Mouse (Mus musculus) CH12.LX (cell line): ENCODE results near the gene Styx. TPM values are rescaled to one million over a fixed set of nuclear protein-coding genes. Genes with fewer than 3 reads are reported as not detected.

Experiments used
- DNase-seq: peaks from one replicate; pipeline ENCODE4 v3.0.0-alpha.2; 2013; ENCODE audit errors: extremely low read depth
- H3K27ac ChIP-seq: 2 replicates; pipeline ENCODE4 v1.5.1; 2012; ENCODE audit warnings: low read depth, mild to moderate bottlenecking, control low read depth, moderate library complexity; ENCODE audit not compliant: insufficient read depth
- H3K27me3 ChIP-seq: replicated peaks from 2 replicates; pipeline ENCODE3; 2012; ENCODE audit warnings: inconsistent platforms
- H3K36me3 ChIP-seq, 2 experiments: replicated peaks in 1 of 2; 2 replicates each; pipeline versions ENCODE3 to v1.6.1; 2012; ENCODE audit warnings: inconsistent platforms in 1 of 2, low read length in 1 of 2, mild to moderate bottlenecking in 1 of 2, mixed read lengths in 1 of 2, moderate library complexity in 1 of 2; ENCODE audit not compliant: control insufficient read depth in 1 of 2, insufficient read depth in 1 of 2
- H3K4me1 ChIP-seq, 2 experiments: 2 replicates each; pipeline ENCODE4 v1.6.1; 2012; ENCODE audit warnings: inconsistent platforms in 1 of 2, moderate library complexity in 1 of 2; ENCODE audit not compliant: insufficient read depth in 2 of 2, control insufficient read depth in 1 of 2
- H3K4me2 ChIP-seq: 2 replicates; pipeline ENCODE4 v1.6.1; 2012; ENCODE audit warnings: low read depth, mild to moderate bottlenecking, control low read depth; ENCODE audit not compliant: poor library complexity, insufficient read depth, severe bottlenecking
- H3K4me3 ChIP-seq, 3 experiments: fragments of 150-350 bp in 1 of 3; sonication (generic) in 1 of 3; replicated peaks in 1 of 3; 2 replicates each; pipeline versions ENCODE3 to v1.5.1; 2011 to 2012; ENCODE audit warnings: low read depth in 2 of 3, low read length in 2 of 3, mild to moderate bottlenecking in 2 of 3, moderate library complexity in 2 of 3, control low read depth in 1 of 3, improper control_type of control experiment in 1 of 3, inconsistent platforms in 1 of 3, mixed read lengths in 1 of 3; ENCODE audit not compliant: poor library complexity in 1 of 3
- H3K79me2 ChIP-seq: replicated peaks from 2 replicates; pipeline ENCODE4 v1.6.1; 2012; ENCODE audit warnings: mild to moderate bottlenecking, moderate library complexity; ENCODE audit not compliant: control insufficient read depth, poor library complexity, insufficient read depth, severe bottlenecking; ENCODE audit errors: extremely low read depth
- H3K9ac ChIP-seq: 2 replicates; pipeline ENCODE4 v1.6.1; 2012; ENCODE audit warnings: low read depth, mild to moderate bottlenecking, control low read depth, moderate library complexity; ENCODE audit not compliant: insufficient read depth
- H3K9me3 ChIP-seq: replicated peaks from 2 replicates; pipeline ENCODE3; 2012; ENCODE audit warnings: low read length, inconsistent platforms, mixed read lengths
- CHD1 ChIP-seq: IDR thresholded peaks from 2 replicates; pipeline ENCODE4 v1.6.1; 2012; ENCODE audit warnings: low read depth, low read length, improper control_type of control experiment, inconsistent platforms
- CTCF ChIP-seq, 2 experiments: IDR thresholded peaks in 1 of 2; conservative IDR thresholded peaks in 1 of 2; 2 replicates each; pipeline ENCODE4 v1.5.1; 2011 to 2012; ENCODE audit warnings: low read depth in 2 of 2, low read length in 2 of 2, improper control_type of control experiment in 1 of 2, inconsistent platforms in 1 of 2, mild to moderate bottlenecking in 1 of 2, moderate library complexity in 1 of 2
- E2F4 ChIP-seq: IDR thresholded peaks from 2 replicates; pipeline ENCODE4 v1.6.1; 2011; ENCODE audit warnings: low read depth, low read length, improper control_type of control experiment; ENCODE audit not compliant: insufficient replicate concordance
- ETS1 ChIP-seq: conservative IDR thresholded peaks from 2 replicates; pipeline ENCODE4 v1.6.1; 2012; ENCODE audit warnings: low read depth, mild to moderate bottlenecking, inconsistent platforms, low read length, improper control_type of control experiment, moderate library complexity
- IRF4 ChIP-seq: IDR thresholded peaks from 2 replicates; pipeline ENCODE4 v1.6.1; 2014; ENCODE audit warnings: low read depth, mild to moderate bottlenecking, inconsistent platforms, low read length, improper control_type of control experiment
- JUN ChIP-seq: IDR thresholded peaks from 2 replicates; pipeline ENCODE4 v1.6.1; 2011; ENCODE audit warnings: low read depth, mild to moderate bottlenecking, low read length, improper control_type of control experiment, moderate library complexity; ENCODE audit not compliant: insufficient read depth
- KAT2A ChIP-seq: IDR thresholded peaks from 2 replicates; pipeline ENCODE4 v1.6.1; 2012; ENCODE audit warnings: low read length, improper control_type of control experiment, inconsistent platforms; ENCODE audit not compliant: insufficient replicate concordance
- MAZ ChIP-seq: IDR thresholded peaks from 2 replicates; pipeline ENCODE4 v1.6.1; 2012; ENCODE audit warnings: low read depth, mild to moderate bottlenecking, inconsistent platforms, low read length, improper control_type of control experiment, moderate library complexity
- MEF2A ChIP-seq: IDR thresholded peaks from 2 replicates; pipeline ENCODE4 v1.6.1; 2014; ENCODE audit warnings: low read depth, mild to moderate bottlenecking, inconsistent platforms, low read length, improper control_type of control experiment, borderline replicate concordance
- MXI1 ChIP-seq: IDR thresholded peaks from 2 replicates; pipeline ENCODE4 v1.6.1; 2011; ENCODE audit warnings: mild to moderate bottlenecking, low read depth, low read length, improper control_type of control experiment
- NRF1 ChIP-seq: IDR thresholded peaks from 2 replicates; pipeline ENCODE4 v1.6.1; 2014; ENCODE audit warnings: low read depth, mild to moderate bottlenecking, inconsistent platforms, low read length, improper control_type of control experiment, moderate library complexity
- POLR2A ChIP-seq: IDR thresholded peaks from 2 replicates; pipeline ENCODE4 v1.6.1; 2011; ENCODE audit warnings: low read depth, mild to moderate bottlenecking, improper control_type of control experiment, low read length
- RCOR1 ChIP-seq: conservative IDR thresholded peaks from 2 replicates; pipeline ENCODE4 v1.6.1; 2012; ENCODE audit warnings: low read depth, mild to moderate bottlenecking, inconsistent platforms, low read length, improper control_type of control experiment
- SIN3A ChIP-seq: IDR thresholded peaks from 2 replicates; pipeline ENCODE4 v1.6.1; 2012; ENCODE audit warnings: low read length, improper control_type of control experiment, inconsistent platforms
- TCF12 ChIP-seq: IDR thresholded peaks from 2 replicates; pipeline ENCODE4 v1.6.1; 2014; ENCODE audit warnings: low read depth, mild to moderate bottlenecking, inconsistent platforms, low read length, improper control_type of control experiment
- UBTF ChIP-seq: IDR thresholded peaks from 2 replicates; pipeline ENCODE4 v1.6.1; 2012; ENCODE audit warnings: low read depth, mild to moderate bottlenecking, inconsistent platforms, low read length, improper control_type of control experiment, moderate library complexity
- USF1 ChIP-seq: IDR thresholded peaks from 2 replicates; pipeline ENCODE4 v1.6.1; 2014; ENCODE audit warnings: low read depth, mild to moderate bottlenecking, inconsistent platforms, low read length, improper control_type of control experiment
- ZKSCAN1 ChIP-seq: IDR thresholded peaks from 2 replicates; pipeline ENCODE4 v1.6.1; 2012; ENCODE audit warnings: low read depth, inconsistent platforms, low read length, improper control_type of control experiment, borderline replicate concordance
- ZNF384 ChIP-seq: IDR thresholded peaks from 2 replicates; pipeline ENCODE4 v1.6.1; 2012; ENCODE audit warnings: low read depth, low read length, improper control_type of control experiment, inconsistent platforms
- dilution Hi-C: fragments of 300-500 bp; cut with MboI; formaldehyde crosslinking; loops from 2 replicates; pipeline ENCODE4 v1.14.3; 2020; ENCODE audit warnings: low sequenced_read_pairs; ENCODE audit not compliant: extremely low pct_unique_long_range_greater_than_20kb, extremely low pct_ligation_motif_present
- in situ Hi-C: fragments of 300-500 bp; cut with MboI; formaldehyde crosslinking; loops from 3 replicates; pipeline ENCODE4 v1.14.3; 2019; ENCODE audit warnings: low sequenced_read_pairs, low pct_ligation_motif_present, low pct_unique_long_range_greater_than_20kb, mixed read lengths
- polyA plus RNA-seq: library from polyadenylated mRNA; unstranded; fragments of >175 nt; gene quantifications from 2 replicates; pipeline ENCODE4 v1.2.1, GENCODE M21; 2012; ENCODE audit warnings: low read depth; ENCODE audit not compliant: insufficient read length
- total RNA-seq, 2 experiments: library from RNA; depleted of rRNA; stranded (reverse); fragments of 300-350 nt in 1 of 2; fragments of >200 nt in 1 of 2; gene quantifications; 2 replicates each; pipeline ENCODE4 v1.2.3; 2012 to 2014

Gene Styx
- total and polyA plus RNA-seq, 3 experiments = 15.7 to 41.2 (median 21.8) TPM

DNA sequence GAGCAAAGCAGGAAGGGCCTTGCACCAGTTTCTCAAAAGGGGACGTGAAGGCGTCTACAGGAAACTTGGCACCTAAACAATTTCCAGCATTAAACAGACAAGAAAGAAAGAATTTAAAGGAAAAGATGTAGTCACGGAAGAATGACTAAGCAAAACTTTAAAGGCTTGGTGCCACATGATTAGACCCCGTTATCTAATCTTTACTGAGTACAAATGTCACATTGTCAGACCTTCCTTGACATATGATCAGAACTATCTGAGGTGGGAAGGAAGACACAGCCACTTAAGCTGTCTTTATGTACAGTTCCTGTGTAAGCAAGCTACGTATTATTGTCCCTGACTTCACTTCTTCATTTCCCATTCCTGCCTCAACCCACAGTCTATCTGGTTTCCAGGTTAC is 29.3 kb upstream of the Styx start:
- in situ Hi-C loops = no loop called here
- H3K9me3 ChIP-seq = no peaks in the 10 kb centered on the region
- no peak for TF ChIP-seq CHD1
- no peak for TF ChIP-seq UBTF
- no peak for TF ChIP-seq KAT2A
- no peak for TF ChIP-seq NRF1
- no peak for TF ChIP-seq POLR2A
- TF ChIP-seq IRF4 = no peak
- TF ChIP-seq JUN = no peak
- TF ChIP-seq RCOR1 = no peak
- TF ChIP-seq ETS1 = no peak
- TF ChIP-seq MAZ = no peak
- TF ChIP-seq MXI1 = no peak
- TF ChIP-seq USF1 = no peak
- no peak for TF ChIP-seq CTCF (conservative IDR thresholded peaks at IDR 0.05 in 1 of 2, IDR thresholded peaks at IDR 0.05 in 1 of 2; ENCODE audit: low read depth in 2 of 2, low read length in 2 of 2)
- TF ChIP-seq SIN3A = no peak
- TF ChIP-seq TCF12 = no peak
- TF ChIP-seq E2F4 = no peak
- TF ChIP-seq ZKSCAN1 = no peak
- TF ChIP-seq, all 38 proteins: peak for 0
- H3K4me3 ChIP-seq = no peak overlapping the region
- H3K4me1 ChIP-seq = peaks cover 9 to 25% of the 10 kb centered on the region in 2 experiments
- no peaks in the 10 kb centered on the region for H3K36me3 ChIP-seq
- dilution Hi-C loops = no loop called here
- H3K4me2 ChIP-seq = no peak overlapping the region
- H3K9ac ChIP-seq = peak overlapping the region; percentile 50
- no peak overlapping the region for H3K27ac ChIP-seq
- H3K27me3 ChIP-seq = no peaks in the 10 kb centered on the region
- DNase-seq = no peak
- peaks cover 15% of the 10 kb centered on the region for H3K79me2 ChIP-seq

GRCm38 (mm10) chr14:45322450-45322849 is 28.4 kb upstream of the Styx start:
- DNase-seq = no peak
- H3K4me3 ChIP-seq = no peak overlapping the region
- H3K9me3 ChIP-seq = no peaks in the 10 kb centered on the region
- peaks cover 9 to 25% of the 10 kb centered on the region in 2 experiments for H3K4me1 ChIP-seq
- dilution Hi-C loops = no loop called here
- no peaks in the 10 kb centered on the region for H3K36me3 ChIP-seq
- H3K27me3 ChIP-seq = no peaks in the 10 kb centered on the region
- H3K27ac ChIP-seq = no peak overlapping the region
- no peak overlapping the region for H3K4me2 ChIP-seq
- H3K79me2 ChIP-seq = peaks cover 7% of the 10 kb centered on the region
- in situ Hi-C loops = no loop called here
- H3K9ac ChIP-seq = no peak overlapping the region
- TF ChIP-seq USF1 (no peak), ZNF384 (no peak), ETS1 (no peak), JUN (no peak), MEF2A (no peak), KAT2A (no peak), SIN3A (no peak), NRF1 (no peak)
